Mouse (Mus musculus): ENCODE data around the gene Xpa. TPM values are rescaled to one million over a fixed set of nuclear protein-coding genes. Genes with fewer than 3 reads are reported as not detected.

The Xpa gene
- 28.9 and 30.4 TPM in 2 replicates for polyA plus RNA-seq (2012; rRNA removed)

- TF ChIP-seq POLR2A (IDR thresholded peaks at IDR 0.05; ENCODE audit: borderline replicate concordance, insufficient read depth, low read length) (peak; percentile 97), CTCF (IDR thresholded peaks at IDR 0.05; ENCODE audit: borderline replicate concordance, insufficient read depth, low read depth, low read length) (no peak)
- WGBS = under 1% methylated on average over 69 of the region's 70 CpGs
Observed at GRCm38 (mm10) chr4:46195781-46196487, at the start of gene Xpa. Gene Xpa, minus strand, starts transcription at chr4:46196311.

GRCm38 (mm10) chr4:46235871-46236270 is 39.8 kb upstream of the Xpa start:
- peak; percentile 77 to 87 for DNase-seq
- Histone ChIP-seq H3K27ac (ENCODE audit: insufficient read depth, low read length) (no peak overlapping the region), H3K4me3 (replicated peaks; ENCODE audit: insufficient read depth, low read depth, low read length) (no peak overlapping the region), H3K27me3 (ENCODE audit: control insufficient read depth, insufficient read depth, low read length) (no peaks in the 10 kb centered on the region), H3K4me1 (ENCODE audit: control insufficient read depth, insufficient read depth, low read length) (peaks cover 12% of the 10 kb centered on the region)
- TF ChIP-seq CTCF (IDR thresholded peaks at IDR 0.05; ENCODE audit: borderline replicate concordance, insufficient read depth, low read depth, low read length) (no peak), POLR2A (IDR thresholded peaks at IDR 0.05; ENCODE audit: borderline replicate concordance, insufficient read depth, low read length) (no peak)
- WGBS = 8% methylated on average over 3 of the region's 3 CpGs

More at GRCm38 (mm10) chr4:46195781-46196487, at the start of gene Xpa:
- H3K4me3 ChIP-seq (replicated peaks; ENCODE audit: insufficient read depth, low read depth, low read length) = peak within 1 kb of the TSS; percentile 61
- peak within 1 kb of the TSS; percentile 78 for H3K27ac ChIP-seq (ENCODE audit: insufficient read depth, low read length)
- no peaks in the 10 kb centered on the region for H3K27me3 ChIP-seq (ENCODE audit: control insufficient read depth, insufficient read depth, low read length)
- peak; percentile 97 for DNase-seq
- 0 out of 2 replicates have a peak, but pooled peaks cover 6% of the 10 kb centered on the region for H3K4me1 ChIP-seq (ENCODE audit: control insufficient read depth, insufficient read depth, low read length)

GRCm38 (mm10) chr4:46234739-46235138 is 38.6 kb upstream of the Xpa start:
- H3K4me3 ChIP-seq (replicated peaks; ENCODE audit: insufficient read depth, low read depth, low read length) = no peak overlapping the region
- WGBS = 94% methylated on average over 5 of the region's 5 CpGs
- H3K4me1 ChIP-seq (ENCODE audit: control insufficient read depth, insufficient read depth, low read length) = peaks cover 12% of the 10 kb centered on the region
- TF ChIP-seq POLR2A (IDR thresholded peaks at IDR 0.05; ENCODE audit: borderline replicate concordance, insufficient read depth, low read length) (no peak), CTCF (IDR thresholded peaks at IDR 0.05; ENCODE audit: borderline replicate concordance, insufficient read depth, low read depth, low read length) (no peak)
- no peak for DNase-seq
- no peaks in the 10 kb centered on the region for H3K27me3 ChIP-seq (ENCODE audit: control insufficient read depth, insufficient read depth, low read length)
- no peak overlapping the region for H3K27ac ChIP-seq (ENCODE audit: insufficient read depth, low read length)

- no peak for DNase-seq
- TF ChIP-seq CTCF (IDR thresholded peaks at IDR 0.05; ENCODE audit: borderline replicate concordance, insufficient read depth, low read depth, low read length) = no peak
- no peak for TF ChIP-seq POLR2A (IDR thresholded peaks at IDR 0.05; ENCODE audit: borderline replicate concordance, insufficient read depth, low read length)
- Histone ChIP-seq H3K4me1 (ENCODE audit: control insufficient read depth, insufficient read depth, low read length) (no peaks in the 10 kb centered on the region), H3K27me3 (ENCODE audit: control insufficient read depth, insufficient read depth, low read length) (no peaks in the 10 kb centered on the region), H3K4me3 (replicated peaks; ENCODE audit: insufficient read depth, low read depth, low read length) (no peak overlapping the region), H3K27ac (ENCODE audit: insufficient read depth, low read length) (no peak overlapping the region)
- WGBS = 50% methylated on average over 19 of the region's 19 CpGs
Observed at GRCm38 (mm10) chr4:46226972-46227535, 30.9 kb upstream of the Xpa start.

- 86% methylated on average over 3 of the region's 3 CpGs for WGBS
- Histone ChIP-seq H3K4me3 (replicated peaks; ENCODE audit: insufficient read depth, low read depth, low read length) (no peak overlapping the region), H3K4me1 (ENCODE audit: control insufficient read depth, insufficient read depth, low read length) (no peaks in the 10 kb centered on the region), H3K27me3 (ENCODE audit: control insufficient read depth, insufficient read depth, low read length) (no peaks in the 10 kb centered on the region), H3K27ac (ENCODE audit: insufficient read depth, low read length) (no peak overlapping the region)
- TF ChIP-seq POLR2A (IDR thresholded peaks at IDR 0.05; ENCODE audit: borderline replicate concordance, insufficient read depth, low read length) = no peak
- TF ChIP-seq CTCF (IDR thresholded peaks at IDR 0.05; ENCODE audit: borderline replicate concordance, insufficient read depth, low read depth, low read length) = no peak
- no peak for DNase-seq
Observed at GRCm38 (mm10) chr4:46221090-46221489, 25.0 kb upstream of the Xpa start.

- TF ChIP-seq CTCF (IDR thresholded peaks at IDR 0.05; ENCODE audit: borderline replicate concordance, insufficient read depth, low read depth, low read length) = no peak
- TF ChIP-seq POLR2A (IDR thresholded peaks at IDR 0.05; ENCODE audit: borderline replicate concordance, insufficient read depth, low read length) = no peak
- H3K27me3 ChIP-seq (ENCODE audit: control insufficient read depth, insufficient read depth, low read length) = no peaks in the 10 kb centered on the region
- WGBS = 5% methylated on average over 23 of the region's 23 CpGs
- peak overlapping the region; percentile 5; the same call in 1 of the 2 replicates for H3K27ac ChIP-seq (ENCODE audit: insufficient read depth, low read length)
- H3K4me3 ChIP-seq (replicated peaks; ENCODE audit: insufficient read depth, low read depth, low read length) = peak overlapping the region; percentile 57
- DNase-seq = peak; percentile 59 to 76
- H3K4me1 ChIP-seq (ENCODE audit: control insufficient read depth, insufficient read depth, low read length) = no peaks in the 10 kb centered on the region; the same call in 1 of the 2 replicates
Observed at GRCm38 (mm10) chr4:46202562-46203126, 6.5 kb upstream of the Xpa start.

GRCm38 (mm10) chr4:46201834-46202561 is 5.9 kb upstream of the Xpa start:
- H3K27me3 ChIP-seq (ENCODE audit: control insufficient read depth, insufficient read depth, low read length) = no peaks in the 10 kb centered on the region
- WGBS = 8% methylated on average over 7 of the region's 7 CpGs
- peak; percentile 82 for DNase-seq
- peak overlapping the region; percentile 5; the same call in 1 of the 2 replicates for H3K27ac ChIP-seq (ENCODE audit: insufficient read depth, low read length)
- TF ChIP-seq CTCF (IDR thresholded peaks at IDR 0.05; ENCODE audit: borderline replicate concordance, insufficient read depth, low read depth, low read length) (peak; percentile 73), POLR2A (IDR thresholded peaks at IDR 0.05; ENCODE audit: borderline replicate concordance, insufficient read depth, low read length) (no peak)
- peak overlapping the region; percentile 57 for H3K4me3 ChIP-seq (replicated peaks; ENCODE audit: insufficient read depth, low read depth, low read length)
- H3K4me1 ChIP-seq (ENCODE audit: control insufficient read depth, insufficient read depth, low read length) = no peaks in the 10 kb centered on the region; the same call in 1 of the 2 replicates

Measured in cerebellum, adult 2 months (tissue).